Mouse (Mus musculus): ENCODE results near the gene Kif26b. TPM values are rescaled to one million over a fixed set of nuclear protein-coding genes. Genes with fewer than 3 reads are reported as not detected.

Kif26b gene
- polyA plus RNA-seq, 1 experiment from 2014 or later = 4.9 TPM

DNA sequence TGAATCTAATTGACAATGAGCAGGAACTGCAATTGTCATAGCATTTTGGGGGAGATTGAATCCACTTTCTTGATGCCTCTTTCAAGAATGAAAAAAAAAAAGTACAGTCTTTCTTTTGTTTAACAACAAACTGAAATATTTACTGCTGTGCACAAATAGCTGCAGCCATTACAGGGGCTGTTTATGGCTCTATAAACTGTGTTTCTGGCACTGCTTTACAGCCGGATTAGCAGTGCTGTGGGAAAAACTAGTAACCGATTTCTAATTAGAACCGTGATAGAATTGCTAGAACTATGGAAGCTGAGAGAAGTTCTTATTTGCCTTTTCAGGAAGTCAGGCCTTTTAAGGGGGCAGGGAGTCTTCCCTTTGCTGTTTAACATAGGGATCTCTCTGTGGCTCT lies 342.1 kb downstream of the Kif26b start:
- H3K9me3 ChIP-seq = no peaks in the 10 kb centered on the region
- no peak for DNase-seq (ENCODE audit: low spot score)
- H3K36me3 ChIP-seq = no peaks in the 10 kb centered on the region
- no peaks in the 10 kb centered on the region for H3K27me3 ChIP-seq (ENCODE audit: insufficient read depth, poor library complexity, severe bottlenecking)
- H3K4me3 ChIP-seq = no peak overlapping the region
- no peak overlapping the region for H3K27ac ChIP-seq
- 90% methylated on average over 3 of the region's 3 CpGs for WGBS
- H3K4me1 ChIP-seq (replicated peaks) = peaks cover 5% of the 10 kb centered on the region; the same call in 1 of the 2 replicates

DNA sequence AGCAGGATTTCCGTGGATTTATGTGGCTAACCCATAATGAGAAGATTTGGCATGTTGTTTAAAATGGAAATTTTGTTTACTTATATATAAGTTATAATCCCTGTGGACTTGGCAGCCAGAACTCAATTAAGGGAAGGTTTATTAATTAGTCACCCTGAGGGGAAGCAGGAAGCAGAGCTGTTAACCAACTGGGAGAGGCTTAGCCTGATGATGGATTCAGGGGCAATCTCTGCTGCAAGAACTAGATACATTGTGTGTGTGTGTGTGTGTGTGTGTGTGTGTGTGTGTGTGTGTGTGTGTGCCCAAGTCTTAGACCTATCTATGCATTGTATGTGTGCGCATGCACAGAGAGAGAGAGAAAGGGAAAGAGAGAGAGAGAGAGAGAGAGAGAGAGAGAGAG lies 348.0 kb downstream of the Kif26b start:
- WGBS = 63% methylated on average over 2 of the region's 2 CpGs

DNA sequence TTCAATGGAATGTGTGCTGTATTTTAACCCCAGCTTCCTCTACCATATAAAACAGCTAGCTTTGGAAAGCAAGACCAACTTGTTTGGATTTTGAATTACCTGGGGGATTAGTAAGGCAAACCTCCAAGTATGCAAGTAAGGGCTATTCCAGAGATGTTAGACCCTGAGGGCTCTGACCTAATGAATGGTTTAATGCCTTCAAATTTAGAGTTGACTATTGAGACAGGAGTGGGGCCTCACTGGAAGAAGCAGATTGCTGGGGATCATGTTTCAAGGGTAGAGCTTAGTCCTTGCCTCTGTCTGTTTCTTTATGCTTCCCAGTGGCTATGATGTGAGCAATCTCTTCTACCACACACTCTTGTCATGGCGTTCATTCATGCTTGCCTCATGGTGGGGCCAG lies 349.8 kb downstream of the Kif26b start:
- no peak overlapping the region for H3K27ac ChIP-seq
- no peaks in the 10 kb centered on the region for H3K9me3 ChIP-seq
- H3K4me1 ChIP-seq (replicated peaks) = 0 out of 2 replicates have a peak, but pooled peaks cover 4% of the 10 kb centered on the region
- H3K27me3 ChIP-seq (ENCODE audit: insufficient read depth, poor library complexity, severe bottlenecking) = no peaks in the 10 kb centered on the region
- H3K4me3 ChIP-seq = no peak overlapping the region
- WGBS = 86% methylated on average over 1 of the region's 1 CpGs
- no peaks in the 10 kb centered on the region for H3K36me3 ChIP-seq
- no peak for DNase-seq (ENCODE audit: low spot score)

More for the DNA sequence above, 348.0 kb downstream of the Kif26b start:
- no peak overlapping the region for H3K4me3 ChIP-seq
- H3K9me3 ChIP-seq = no peaks in the 10 kb centered on the region
- H3K27ac ChIP-seq = no peak overlapping the region
- H3K4me1 ChIP-seq (replicated peaks) = 0 out of 2 replicates have a peak, but pooled peaks cover 4% of the 10 kb centered on the region
- H3K36me3 ChIP-seq = no peaks in the 10 kb centered on the region
- no peak for DNase-seq (ENCODE audit: low spot score)
- H3K27me3 ChIP-seq (ENCODE audit: insufficient read depth, poor library complexity, severe bottlenecking) = no peaks in the 10 kb centered on the region

DNA sequence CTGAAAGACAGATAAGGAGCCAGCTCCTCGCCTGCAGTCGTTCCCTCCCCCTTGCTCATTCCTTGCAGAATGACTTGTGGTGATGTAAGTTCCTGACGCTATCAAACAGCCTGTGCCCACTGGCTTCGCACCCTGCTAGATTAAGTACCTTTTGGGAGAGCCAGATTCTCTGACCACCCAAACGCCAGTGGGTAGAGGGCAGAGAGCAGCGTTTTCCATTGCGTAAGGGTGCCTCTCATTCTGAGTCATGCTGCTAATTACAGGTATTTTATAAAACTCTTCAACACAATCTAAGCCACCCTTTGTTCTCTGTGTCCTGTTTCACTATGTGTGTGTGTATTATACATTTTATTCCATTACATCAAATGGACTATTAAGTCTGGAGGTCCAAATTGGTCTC lies 352.0 kb downstream of the Kif26b start:
- no peak overlapping the region for H3K4me3 ChIP-seq
- DNase-seq (ENCODE audit: low spot score) = no peak
- H3K4me1 ChIP-seq (replicated peaks) = 0 out of 2 replicates have a peak, but pooled peaks cover 4% of the 10 kb centered on the region
- H3K27me3 ChIP-seq (ENCODE audit: insufficient read depth, poor library complexity, severe bottlenecking) = no peaks in the 10 kb centered on the region
- WGBS = 89% methylated on average over 7 of the region's 7 CpGs
- H3K9me3 ChIP-seq = no peaks in the 10 kb centered on the region
- H3K36me3 ChIP-seq = no peaks in the 10 kb centered on the region
- no peak overlapping the region for H3K27ac ChIP-seq

DNA sequence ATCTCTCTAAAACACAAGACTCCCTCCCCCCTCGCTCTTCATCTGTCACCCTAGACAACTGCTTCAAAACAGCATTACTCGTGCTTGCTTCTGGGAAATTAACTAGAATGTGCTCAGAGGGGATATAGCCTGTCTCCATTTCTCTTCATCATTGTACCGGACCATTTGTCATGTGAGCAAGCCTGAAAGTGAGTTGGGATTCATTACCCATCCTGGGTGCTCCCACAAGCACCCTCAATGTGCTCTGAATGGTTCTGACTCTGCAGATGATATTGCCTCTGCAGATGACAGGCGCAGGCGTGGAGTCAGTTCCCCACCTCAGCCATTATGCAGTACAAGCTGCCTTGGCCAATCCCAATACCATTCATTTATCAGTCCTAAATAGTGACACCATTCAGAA lies 357.7 kb downstream of the Kif26b start:
- Histone ChIP-seq H3K4me1 (replicated peaks) (0 out of 2 replicates have a peak, but pooled peaks cover 4% of the 10 kb centered on the region), H3K27me3 (ENCODE audit: insufficient read depth, poor library complexity, severe bottlenecking) (no peaks in the 10 kb centered on the region), H3K36me3 (no peaks in the 10 kb centered on the region), H3K27ac (no peak overlapping the region), H3K4me3 (no peak overlapping the region), H3K9me3 (no peaks in the 10 kb centered on the region)
- no peak for DNase-seq (ENCODE audit: low spot score)
- 89% methylated on average over 5 of the region's 5 CpGs for WGBS

DNA sequence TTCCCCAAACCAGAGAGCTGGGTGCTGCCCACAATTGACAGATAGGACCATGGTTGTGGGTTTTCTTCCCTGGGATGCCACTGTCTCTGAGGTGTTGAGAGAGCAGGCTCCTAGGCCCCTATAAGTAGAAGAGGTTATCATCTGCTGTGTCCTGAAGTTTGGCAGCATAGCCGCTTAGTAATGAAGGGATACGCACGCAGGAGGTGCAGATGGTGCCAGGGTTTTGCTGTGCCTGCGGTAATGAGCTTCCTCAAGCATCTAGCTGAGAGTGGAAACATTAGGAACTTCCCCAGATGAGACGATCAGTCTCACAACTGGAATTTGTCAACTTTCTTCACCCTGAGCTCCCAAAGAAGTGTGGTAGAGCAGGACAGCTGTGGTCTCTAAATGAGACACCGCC lies 363.5 kb downstream of the Kif26b start:
- WGBS = 95% methylated on average over 6 of the region's 6 CpGs
- Histone ChIP-seq H3K9me3 (no peaks in the 10 kb centered on the region), H3K4me1 (replicated peaks) (no peaks in the 10 kb centered on the region), H3K27me3 (ENCODE audit: insufficient read depth, poor library complexity, severe bottlenecking) (no peaks in the 10 kb centered on the region), H3K4me3 (no peak overlapping the region), H3K36me3 (no peaks in the 10 kb centered on the region), H3K27ac (no peak overlapping the region)
- DNase-seq (ENCODE audit: low spot score) = no peak

DNA sequence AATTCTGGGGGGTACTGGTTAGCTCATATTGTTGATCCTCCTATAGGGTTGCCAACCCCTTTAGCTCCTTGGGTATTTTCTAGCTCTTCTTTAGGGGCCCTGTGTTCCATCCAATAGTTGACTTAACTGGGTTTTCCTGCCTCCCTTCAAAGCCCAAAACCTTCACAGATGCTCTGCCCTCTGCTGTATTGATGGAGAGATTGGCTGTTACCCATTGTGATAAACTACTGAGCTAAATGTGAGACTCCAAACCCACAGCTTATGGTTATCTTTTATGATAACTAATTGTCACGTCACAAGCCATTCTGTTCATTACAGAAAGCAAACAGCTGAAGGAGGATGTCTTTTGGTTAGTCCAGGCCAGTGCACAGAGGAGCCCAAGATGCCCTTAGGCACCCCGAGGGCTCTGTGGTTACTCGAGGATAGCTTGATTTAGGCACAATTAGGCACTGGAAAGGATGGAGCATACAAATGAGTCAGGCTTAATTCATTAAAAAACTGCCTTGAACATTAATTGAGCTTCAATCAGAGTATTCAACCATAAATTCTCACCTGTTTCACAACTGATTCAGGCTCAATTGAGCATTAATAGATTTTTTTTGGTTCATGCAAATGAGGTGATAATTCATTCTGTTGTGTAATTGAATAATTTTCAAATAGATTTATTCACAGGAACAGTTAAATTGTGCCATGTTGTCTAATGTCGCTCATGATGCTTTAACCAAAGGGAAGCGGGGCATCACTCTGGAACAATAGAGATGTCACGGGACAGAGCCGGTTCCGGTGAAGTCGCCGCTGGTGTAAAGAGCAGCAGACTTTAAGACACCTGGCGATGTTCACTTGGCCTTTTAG lies 364.5 kb downstream of the Kif26b start:
- H3K4me3 ChIP-seq = no peak overlapping the region
- H3K9me3 ChIP-seq = no peaks in the 10 kb centered on the region
- H3K4me1 ChIP-seq (replicated peaks) = no peaks in the 10 kb centered on the region
- no peaks in the 10 kb centered on the region for H3K27me3 ChIP-seq (ENCODE audit: insufficient read depth, poor library complexity, severe bottlenecking)
- H3K27ac ChIP-seq = no peak overlapping the region
- WGBS = 88% methylated on average over 11 of the region's 11 CpGs
- DNase-seq (ENCODE audit: low spot score) = no peak
- no peaks in the 10 kb centered on the region for H3K36me3 ChIP-seq

DNA sequence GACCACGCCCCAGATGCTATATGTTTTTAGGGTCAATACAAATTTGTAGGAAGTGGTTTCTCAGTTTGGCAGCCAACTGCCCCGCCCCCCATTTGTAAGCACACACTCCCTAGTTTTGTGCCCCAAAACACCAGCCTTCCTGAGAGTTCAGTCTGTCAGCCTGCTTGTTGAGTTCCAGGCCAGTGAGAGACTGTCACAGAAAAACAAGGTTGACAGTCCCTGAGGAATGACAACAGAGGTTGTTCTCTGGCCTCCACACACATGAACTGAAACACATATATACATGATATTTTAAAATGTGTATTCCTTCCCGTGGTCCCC lies 365.1 kb downstream of the Kif26b start:
- Histone ChIP-seq H3K4me3 (no peak overlapping the region), H3K27me3 (ENCODE audit: insufficient read depth, poor library complexity, severe bottlenecking) (no peaks in the 10 kb centered on the region), H3K4me1 (replicated peaks) (no peaks in the 10 kb centered on the region), H3K27ac (no peak overlapping the region), H3K36me3 (no peaks in the 10 kb centered on the region), H3K9me3 (no peaks in the 10 kb centered on the region)
- DNase-seq (ENCODE audit: low spot score) = no peak
- WGBS = 95% methylated on average over 3 of the region's 3 CpGs

DNA sequence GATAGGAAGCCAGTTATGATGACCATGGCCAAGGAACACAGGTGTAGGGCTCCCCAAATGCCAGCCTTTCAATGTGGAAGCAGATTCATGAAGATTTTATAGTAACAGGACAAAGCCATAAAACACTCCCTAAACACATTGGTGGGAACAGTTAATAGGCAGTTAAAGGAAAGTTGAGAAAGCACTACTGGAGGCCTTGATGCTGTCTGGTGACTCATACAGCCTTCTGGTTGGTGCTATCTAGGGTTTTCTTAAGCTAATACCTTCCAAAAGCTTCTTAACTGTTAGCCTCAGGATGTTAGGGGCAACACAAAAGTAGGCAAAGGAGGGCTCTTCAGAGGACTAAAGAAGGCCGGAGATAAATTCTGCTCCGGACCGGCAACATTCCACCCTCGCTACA lies 366.7 kb downstream of the Kif26b start:
- H3K4me1 ChIP-seq (replicated peaks) = no peaks in the 10 kb centered on the region
- no peak for DNase-seq (ENCODE audit: low spot score)
- WGBS = 95% methylated on average over 4 of the region's 4 CpGs
- H3K4me3 ChIP-seq = no peak overlapping the region
- H3K36me3 ChIP-seq = no peaks in the 10 kb centered on the region
- no peaks in the 10 kb centered on the region for H3K9me3 ChIP-seq
- H3K27ac ChIP-seq = no peak overlapping the region
- H3K27me3 ChIP-seq (ENCODE audit: insufficient read depth, poor library complexity, severe bottlenecking) = no peaks in the 10 kb centered on the region

DNA sequence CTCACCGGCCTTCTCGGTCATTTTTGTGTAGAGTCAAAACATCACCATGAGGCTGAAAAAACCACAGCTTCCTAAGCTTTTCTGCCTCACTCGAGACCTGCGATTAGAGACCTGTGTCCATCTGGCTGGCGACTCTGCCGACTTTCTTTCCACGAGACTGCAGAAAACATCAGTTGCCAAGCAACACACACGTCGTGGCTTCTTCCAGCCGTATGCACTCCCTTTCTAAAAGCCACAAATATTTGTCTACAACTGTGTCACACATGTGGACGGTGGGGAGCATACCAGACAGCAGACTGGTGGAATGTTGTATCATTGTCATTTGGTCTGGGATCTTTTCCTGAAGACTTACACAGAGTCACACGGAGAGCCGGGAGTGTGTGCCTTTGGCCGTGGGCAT lies 382.0 kb downstream of the Kif26b start:
- 81% methylated on average over 14 of the region's 14 CpGs for WGBS
- Histone ChIP-seq H3K27me3 (ENCODE audit: insufficient read depth, poor library complexity, severe bottlenecking) (peaks cover 9% of the 10 kb centered on the region), H3K27ac (no peak overlapping the region), H3K4me3 (no peak overlapping the region), H3K4me1 (replicated peaks) (peaks cover 12% of the 10 kb centered on the region), H3K36me3 (0 out of 2 replicates have a peak, but pooled peaks cover 4% of the 10 kb centered on the region), H3K9me3 (no peaks in the 10 kb centered on the region)
- no peak for DNase-seq (ENCODE audit: low spot score)

DNA sequence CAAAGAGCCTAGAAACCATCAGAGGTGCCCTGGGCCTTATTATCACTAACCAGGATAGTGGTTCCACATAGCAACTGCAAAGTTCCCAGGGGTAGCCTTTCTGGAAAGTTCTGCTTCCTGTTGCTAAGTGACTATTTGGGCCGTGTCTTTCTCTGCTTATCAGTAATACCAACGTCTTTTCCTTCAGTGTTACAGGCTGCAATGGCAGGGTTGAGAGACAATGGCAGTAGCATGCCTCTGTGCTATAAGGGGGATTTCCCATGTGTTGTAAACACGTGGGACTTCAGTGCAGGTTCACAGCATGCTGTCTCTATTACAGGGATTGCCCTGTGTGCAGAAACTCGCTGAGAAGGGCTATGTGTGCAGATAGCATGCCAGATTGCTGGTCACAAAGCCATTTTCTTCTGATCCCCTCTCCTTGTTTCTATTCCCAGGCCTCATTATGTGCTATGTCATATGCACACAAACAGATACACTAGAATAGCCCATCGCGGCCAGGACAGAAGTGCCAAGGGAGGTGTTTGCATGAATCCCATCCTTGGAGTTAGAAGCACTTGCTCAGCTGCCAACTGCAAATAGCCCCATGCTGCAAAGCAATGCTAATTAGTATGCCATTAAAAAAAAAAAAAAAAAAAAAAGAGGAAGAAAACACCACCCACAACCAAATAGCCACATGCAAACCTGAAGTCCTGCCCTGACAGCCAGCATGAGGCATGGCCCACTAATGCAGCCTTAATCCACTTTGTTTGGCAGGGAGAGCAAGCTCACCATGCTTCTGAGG lies 384.2 kb downstream of the Kif26b start:
- no peaks in the 10 kb centered on the region for H3K9me3 ChIP-seq
- no peak overlapping the region for H3K27ac ChIP-seq
- no peak for DNase-seq (ENCODE audit: low spot score)
- no peak overlapping the region for H3K4me3 ChIP-seq
- WGBS = 76% methylated on average over 6 of the region's 6 CpGs
- peaks cover 23% of the 10 kb centered on the region for H3K4me1 ChIP-seq (replicated peaks)
- 0 out of 2 replicates have a peak, but pooled peaks cover 8% of the 10 kb centered on the region for H3K36me3 ChIP-seq
- H3K27me3 ChIP-seq (ENCODE audit: insufficient read depth, poor library complexity, severe bottlenecking) = peaks cover 31% of the 10 kb centered on the region

DNA sequence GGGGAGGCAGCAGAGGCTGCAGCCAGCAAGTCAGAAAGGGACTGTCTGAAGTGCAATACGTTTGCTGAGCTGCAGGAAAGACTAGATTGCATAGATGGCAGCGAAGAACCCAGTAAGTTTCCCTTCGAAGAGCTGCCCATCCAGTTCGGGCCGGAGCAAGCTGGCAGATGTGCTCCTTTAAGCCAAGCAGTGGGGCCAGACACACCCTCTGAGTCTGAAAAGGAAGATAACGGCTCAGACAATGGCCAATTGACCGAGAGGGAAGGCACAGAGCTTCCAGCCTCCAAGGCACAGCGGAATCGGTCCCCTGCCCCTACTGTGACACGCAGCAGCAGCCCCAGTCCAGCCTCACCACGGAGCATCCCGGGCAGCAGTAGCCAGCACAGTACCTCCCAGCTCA lies 386.1 kb downstream of the Kif26b start:
- Histone ChIP-seq H3K36me3 (0 out of 2 replicates have a peak, but pooled peaks cover 8% of the 10 kb centered on the region), H3K4me3 (no peak overlapping the region), H3K27me3 (ENCODE audit: insufficient read depth, poor library complexity, severe bottlenecking) (peaks cover 37% of the 10 kb centered on the region), H3K9me3 (no peaks in the 10 kb centered on the region), H3K4me1 (replicated peaks) (peaks cover 29% of the 10 kb centered on the region), H3K27ac (peak overlapping the region; percentile 57)
- 40% methylated on average over 12 of the region's 12 CpGs for WGBS
- DNase-seq (ENCODE audit: low spot score) = no peak

Data from hindbrain, embryonic 10.5 days (tissue).